Mouse (Mus musculus): ENCODE results near the gene Fcho1. TPM values are rescaled to one million over a fixed set of nuclear protein-coding genes. Genes with fewer than 3 reads are reported as not detected.
A peak's percentile ranks its signal among the peaks of the same experiment; 100 is the strongest.
"Not testable (repeated sequence)": the region's sequence is repeated elsewhere in the genome, so short reads cannot be mapped to it uniquely, and the experiment has no call there.

The Fcho1 gene
- 2.2 and 2.6 TPM in 2 replicates for total RNA-seq (2021)
- long read RNA-seq, partial matches to known transcripts, result 0 of 1 reads
- long read RNA-seq, other reads (novel, unspliced or antisense), result 0 of 1 reads

DNA sequence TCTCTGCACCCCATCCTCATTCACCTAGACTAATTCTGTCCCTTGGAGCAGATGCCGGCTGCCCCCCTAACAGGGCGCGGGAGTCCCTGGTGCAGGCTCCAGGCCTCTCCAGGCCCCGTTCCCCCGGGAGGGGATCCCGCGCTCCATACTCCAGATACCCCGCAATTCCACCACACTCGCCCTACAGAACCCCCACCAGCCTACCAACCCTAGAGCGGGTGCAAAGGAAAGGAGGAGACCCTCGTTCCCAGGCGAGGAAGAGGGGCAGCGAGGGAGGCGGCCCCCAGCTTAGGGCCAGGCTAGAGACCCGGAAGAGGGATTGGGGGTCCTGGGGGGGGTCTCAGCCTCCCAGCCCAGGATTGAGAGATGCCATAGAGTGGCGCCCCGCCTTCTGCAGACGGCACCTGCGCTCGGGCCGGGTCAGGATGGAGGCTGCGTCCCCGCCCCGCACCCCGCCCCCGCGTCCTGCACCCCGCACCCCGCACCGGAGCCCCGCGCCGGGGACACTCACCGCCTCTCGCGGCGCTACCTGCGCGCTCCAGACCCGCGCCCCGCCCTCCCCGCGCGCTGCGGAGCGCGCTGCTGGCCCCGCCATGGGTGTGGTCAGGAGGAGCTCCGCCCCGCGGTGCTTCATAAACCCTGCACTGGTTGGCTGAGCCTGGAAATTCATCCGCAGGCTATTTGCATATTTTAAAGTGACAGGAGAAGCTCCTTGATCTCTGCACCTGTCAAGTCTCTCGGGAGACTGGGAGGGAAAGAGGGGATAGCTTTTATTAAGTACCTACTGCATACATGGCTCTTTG, at the start of gene Fcho1:
Fcho1 (minus strand) TSS at position 595 of the 803 bp plus-strand sequence.
- DNase-seq, result peak; percentile 73

DNA sequence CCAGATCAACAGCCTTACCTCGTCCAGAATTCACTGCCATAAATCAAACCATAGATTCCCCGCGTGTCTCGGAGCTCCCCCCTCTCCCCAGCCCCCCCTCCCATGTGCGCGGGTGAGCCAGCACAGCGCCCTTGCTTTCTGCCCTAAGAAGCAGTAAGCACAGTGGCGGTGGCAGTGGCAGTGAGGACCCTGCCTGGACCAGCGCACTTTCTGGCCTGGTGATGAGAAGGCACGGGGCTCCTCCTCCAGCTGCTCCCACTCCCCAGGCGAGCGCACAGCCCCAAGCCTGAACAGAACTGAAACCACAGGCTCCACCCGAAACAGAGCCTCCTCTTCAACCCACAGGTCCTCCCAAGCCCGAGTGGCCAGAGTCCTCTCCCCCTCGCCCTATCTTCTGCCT, 45.8 kb upstream of the Fcho1 start:
- no peak for DNase-seq

DNA sequence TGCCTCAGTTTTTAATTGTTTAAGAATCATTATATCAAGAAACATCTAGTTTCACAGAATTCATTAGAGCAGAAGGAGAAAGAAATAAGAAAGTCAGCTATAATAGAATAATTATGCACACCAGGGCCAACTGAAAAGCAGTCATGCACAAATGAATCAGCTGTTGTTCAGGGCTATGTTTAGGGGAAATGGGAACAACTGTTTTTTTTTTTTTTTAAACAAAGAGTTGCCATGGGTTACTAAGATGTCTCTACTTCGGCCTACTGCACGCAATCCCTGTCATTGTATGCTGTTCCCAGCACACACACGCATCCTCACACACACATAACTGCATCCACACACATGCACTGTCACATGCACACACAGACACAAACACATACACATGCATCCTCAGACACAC, 33.3 kb upstream of the Fcho1 start:
- DNase-seq, result no peak

DNA sequence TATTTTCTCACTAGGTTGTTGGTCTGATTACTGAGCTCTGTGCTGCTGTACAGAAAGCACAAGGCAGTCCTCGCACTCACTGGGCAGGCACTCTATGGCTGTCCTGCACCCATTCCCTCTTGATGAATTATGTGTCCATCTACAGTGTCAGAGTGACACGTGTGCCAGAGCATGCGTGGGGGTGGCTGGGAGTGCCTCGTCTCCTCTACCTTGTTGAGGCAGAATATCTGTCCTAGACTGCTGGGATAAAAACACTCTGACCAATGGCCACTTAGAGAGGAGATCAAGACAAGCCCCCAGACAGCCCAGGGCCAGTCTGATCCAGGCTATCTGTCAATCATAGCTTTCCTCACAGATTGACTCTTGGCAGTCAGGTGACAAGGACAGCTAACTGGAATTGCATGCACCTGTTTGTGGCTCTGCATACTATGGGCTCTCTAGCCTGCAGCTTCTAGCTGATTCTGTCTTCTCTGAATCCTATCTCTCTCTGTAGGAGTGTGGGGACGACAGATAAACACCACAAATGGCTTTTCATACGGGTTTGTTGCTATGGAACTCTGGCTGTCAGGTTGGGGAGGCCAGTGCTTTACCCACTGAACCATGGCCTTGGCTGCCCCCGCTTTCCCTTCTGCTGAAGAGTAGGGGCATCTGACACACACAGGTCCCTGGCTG, 27.5 kb upstream of the Fcho1 start:
- DNase-seq, result not testable (repeated sequence)

DNA sequence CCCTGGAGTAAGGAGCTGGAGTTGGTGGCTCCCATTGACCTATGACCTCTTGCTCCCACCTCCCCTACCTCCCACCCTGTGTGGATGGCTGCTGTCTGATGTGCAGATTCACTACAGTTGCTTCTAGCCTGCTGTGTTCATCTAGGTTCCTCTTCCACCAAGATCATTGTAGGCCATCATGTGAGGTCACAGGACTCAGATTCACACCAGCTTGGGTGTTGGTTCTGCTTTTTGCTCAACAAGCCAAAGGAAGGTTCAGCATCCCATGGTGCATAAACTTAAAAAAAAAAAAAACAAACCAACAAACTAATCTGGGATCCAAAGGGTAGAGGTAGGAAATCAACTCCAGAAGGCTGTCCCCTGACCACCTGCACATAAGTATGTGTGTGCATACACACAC, 26.7 kb upstream of the Fcho1 start:
- DNase-seq, result not testable (repeated sequence)

DNA sequence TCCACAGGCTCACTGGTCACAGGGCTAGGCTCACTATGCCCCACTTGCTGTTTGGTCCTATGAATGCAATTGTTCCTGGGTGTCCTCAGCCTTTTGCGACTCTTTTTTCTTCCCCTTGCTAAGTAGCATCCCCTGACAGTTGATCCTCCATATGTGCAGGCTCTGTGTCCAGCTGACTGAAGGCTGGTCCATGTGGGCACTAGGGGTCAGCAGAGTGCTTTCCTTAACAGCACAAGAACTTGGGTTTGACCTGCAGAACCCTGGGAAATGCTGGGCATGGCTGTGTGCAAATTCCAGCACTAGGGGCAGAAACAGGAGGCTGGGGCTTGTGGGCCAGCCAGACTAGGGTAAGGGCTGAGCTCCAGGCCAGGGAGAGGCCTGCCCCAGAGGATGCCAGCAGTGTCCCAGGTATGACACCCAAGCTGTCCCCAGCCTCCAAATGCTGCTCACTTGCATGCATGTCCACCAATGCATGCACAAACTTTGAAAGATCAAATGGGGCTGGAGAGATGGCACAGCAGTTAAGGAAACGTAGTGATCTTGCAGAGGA, 25.9 kb upstream of the Fcho1 start:
- DNase-seq, result peak; percentile 52

DNA sequence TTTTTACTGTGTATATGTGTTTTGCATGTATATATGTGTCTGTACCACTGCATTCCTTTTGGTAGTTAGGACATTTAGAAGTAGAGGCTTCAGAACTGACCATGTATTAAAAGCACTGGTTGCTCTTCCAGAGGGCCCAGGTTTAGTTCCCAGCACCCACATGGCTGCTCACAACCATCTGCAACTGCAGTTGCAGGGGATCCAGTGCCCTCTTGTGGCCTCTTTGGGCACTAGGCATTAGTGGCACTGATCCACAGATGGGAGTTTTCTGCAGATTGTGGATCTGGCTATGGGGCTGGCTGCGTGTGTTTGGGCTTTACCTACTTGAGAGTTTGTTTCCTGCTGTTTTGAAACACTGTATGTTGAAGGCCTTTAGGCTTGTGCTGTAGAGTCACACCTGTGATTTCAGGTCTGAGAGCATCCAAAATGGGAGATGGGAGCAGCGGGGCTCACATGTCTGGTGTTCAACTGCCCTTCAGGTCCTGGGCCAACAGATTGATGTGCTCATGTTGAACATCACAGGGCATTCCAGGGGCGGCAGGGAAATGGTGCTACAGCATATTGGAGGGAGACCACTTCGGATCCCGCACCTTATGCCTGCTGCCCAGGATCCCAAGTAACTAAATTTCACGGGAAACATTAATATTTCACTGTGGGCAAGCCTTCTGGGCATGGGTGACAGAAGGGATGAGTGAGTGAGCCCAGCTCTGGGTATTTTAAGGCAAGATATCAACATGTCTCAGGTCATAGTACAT, 24.0 kb upstream of the Fcho1 start:
- DNase-seq, result not testable (repeated sequence)

DNA sequence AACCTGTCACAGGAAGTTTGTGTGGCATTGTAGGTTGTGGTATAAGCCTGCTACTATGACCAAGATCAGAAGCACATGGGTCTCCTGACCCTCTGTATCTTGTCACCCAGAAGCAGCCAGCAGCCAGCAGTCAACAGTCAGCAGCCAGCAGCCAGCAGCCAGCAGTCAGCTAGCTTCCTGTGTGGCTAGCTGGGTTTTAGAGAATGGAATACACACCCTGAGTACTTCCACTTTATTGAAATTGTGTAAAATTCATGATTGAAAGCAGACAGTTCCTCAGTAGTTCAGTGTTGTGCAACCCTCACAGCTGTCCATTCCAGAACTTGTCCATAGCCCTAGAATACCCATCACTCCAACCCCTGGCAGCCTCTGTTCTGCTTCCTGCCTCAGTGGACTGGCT, 21.6 kb upstream of the Fcho1 start:
- not testable (repeated sequence) for DNase-seq

DNA sequence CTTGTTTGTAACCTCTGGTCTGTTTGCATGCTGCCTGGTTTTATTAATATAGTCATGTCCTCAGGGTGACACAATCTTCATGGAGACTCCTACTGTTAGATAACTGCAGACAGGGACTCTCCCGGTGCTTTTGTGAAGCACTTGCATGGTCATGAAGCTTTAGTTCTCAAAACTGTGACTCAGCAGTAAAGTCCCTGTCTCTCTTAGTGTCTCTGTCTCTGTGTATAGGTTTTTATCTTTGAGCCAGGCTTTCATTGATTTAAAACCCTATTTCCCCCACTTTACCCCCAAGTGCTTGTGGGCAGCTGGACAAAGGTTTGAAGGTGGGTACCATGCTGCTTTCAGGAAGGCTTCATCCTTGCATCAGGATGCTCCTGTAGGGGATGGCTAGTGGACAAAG, 19.8 kb upstream of the Fcho1 start:
- no peak for DNase-seq

DNA sequence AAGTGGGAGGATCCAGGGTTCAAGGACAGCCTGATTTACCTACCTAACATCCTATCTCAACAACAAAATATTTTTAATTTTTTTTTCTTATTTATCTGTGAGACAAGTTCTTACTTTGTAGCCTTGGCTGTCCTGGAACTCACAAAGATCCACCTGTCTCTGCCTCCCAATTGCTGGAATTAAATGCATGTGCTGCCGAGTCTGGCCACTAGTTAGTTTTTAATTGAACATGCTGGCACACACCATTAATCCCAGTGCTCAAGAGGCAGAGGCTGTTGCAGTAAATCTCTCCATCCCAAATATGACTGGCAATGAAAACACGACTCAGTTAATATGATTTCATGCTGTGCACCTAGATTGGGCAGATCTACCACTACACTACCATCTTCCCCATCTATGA, 17.3 kb upstream of the Fcho1 start:
- DNase-seq, result no peak

DNA sequence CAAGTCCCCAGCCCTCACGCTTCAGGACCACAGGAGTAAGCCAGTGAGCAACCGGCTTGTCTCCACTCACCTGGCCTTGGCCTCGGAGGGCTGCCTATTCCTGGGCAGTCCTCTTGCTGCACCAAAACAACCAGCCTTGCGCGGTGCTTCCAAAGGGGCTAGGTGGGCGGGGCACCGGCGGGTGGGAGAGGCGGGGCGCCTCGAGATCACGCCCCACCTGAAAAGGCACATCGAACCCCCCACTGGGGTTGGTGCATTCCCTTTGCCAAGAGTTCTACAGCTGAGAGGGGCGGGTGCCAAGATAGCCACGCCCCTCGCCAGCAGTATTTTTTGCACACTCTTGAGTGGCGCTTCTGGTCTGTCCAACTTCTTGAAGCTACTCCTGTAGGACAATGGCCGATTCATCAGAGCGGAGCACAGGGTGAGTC, 16.2 kb upstream of the Fcho1 start:
- DNase-seq, result no peak

DNA sequence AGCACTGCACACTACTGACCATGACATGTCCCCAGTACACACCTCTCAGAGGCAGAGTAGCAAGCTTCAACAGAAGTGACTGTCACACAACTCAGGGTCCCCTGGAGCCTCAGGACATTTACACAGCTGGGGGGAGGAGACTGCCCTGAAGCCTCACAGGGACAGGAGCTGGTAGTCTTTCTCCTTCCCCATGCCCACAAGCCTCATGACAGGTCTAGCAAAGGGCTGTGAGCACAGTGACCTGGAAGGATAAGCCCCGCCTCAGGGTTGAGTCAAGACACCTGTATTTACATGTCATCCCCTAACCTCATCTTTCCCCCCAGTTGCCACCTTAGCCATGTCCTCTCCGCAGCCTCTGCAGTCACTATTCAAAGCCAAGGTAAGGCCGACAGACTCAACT, 15.7 kb upstream of the Fcho1 start:
- no peak for DNase-seq

DNA sequence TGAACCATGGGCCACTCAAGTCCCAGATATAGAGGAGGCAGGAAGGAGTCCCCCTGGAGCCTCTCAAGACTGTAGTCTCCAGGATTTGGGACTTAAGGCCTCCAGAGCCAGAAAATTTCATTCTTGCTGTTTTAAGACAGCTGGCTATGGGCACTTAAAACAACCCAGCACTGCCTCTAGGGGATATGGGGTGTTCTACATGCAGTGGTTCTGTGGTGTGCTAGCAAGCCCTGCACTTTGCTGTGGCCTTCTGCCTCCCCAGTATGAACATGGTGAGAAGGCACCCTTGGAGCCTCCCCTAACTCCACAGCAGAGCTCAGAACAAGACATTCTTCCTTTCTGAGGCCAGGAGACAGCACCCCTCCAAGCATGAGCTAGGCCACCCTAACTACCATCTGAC, 12.8 kb upstream of the Fcho1 start:
- not testable (repeated sequence) for DNase-seq

DNA sequence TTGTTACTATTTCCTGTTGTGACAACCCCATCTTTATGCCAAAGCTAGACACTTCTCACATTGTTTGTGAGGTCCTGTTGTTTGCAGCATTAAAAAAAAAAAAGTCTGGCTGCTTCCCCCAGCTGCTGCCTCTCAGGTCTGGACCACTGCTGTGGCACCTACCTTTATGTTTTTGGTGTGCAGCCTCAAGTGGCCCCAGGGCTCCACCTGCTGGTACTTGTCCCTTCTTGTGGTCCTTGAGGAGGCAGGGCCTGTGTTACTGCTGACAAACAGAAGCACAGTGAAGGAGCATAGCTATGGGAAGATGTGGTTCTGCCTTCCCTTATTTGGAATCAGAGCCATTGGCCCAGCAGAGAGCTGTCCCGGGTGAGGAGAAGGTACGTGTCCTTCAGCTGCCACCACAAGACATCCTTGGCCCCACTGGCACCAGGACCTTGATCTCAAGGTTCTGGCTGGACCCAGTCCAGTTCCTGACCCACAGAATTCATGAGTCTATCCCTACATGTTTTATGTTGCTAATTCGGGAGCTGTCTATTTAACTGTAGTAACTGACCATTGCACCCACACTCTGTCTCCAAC, 6.2 kb upstream of the Fcho1 start:
- DNase-seq, result peak; percentile 56

DNA sequence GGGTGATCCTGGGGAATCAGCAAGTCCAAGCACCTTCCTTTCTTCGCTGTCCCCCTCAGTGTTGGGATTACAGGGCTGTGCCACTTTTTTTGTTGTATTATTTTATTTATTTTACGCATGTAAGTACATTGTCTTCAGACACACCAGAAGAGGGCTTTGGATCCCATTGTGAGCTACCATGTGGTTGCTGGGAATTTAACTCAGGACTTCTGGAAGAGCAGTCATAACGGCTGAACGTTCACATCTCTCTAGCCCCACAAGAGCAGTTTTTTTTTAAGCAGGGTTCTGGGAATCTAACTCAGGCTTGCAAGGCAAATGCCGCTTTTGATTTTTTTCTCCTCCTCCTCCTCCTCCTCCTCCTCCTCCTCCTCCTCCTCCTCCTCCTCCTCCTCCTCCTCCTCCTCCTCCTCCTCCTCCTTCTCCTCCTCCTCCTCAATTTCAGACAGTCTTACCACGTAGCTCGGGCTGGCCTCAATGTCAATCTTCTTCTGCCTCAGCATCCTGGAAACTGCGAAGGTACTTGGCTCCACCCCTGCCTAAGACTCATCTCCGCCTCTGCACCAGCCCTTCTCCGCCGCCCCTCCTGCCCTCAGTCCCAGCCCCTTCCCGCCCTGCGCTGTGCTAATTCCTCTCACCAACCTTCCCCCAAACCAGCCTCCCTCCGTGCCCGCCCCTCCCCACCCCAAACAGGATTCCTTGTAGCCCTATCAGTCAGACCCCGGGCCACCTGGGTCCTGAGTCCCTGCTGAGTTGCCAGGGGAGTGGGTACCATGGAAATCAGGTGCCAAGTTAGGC, 3.5 kb upstream of the Fcho1 start:
- DNase-seq, result no peak

DNA sequence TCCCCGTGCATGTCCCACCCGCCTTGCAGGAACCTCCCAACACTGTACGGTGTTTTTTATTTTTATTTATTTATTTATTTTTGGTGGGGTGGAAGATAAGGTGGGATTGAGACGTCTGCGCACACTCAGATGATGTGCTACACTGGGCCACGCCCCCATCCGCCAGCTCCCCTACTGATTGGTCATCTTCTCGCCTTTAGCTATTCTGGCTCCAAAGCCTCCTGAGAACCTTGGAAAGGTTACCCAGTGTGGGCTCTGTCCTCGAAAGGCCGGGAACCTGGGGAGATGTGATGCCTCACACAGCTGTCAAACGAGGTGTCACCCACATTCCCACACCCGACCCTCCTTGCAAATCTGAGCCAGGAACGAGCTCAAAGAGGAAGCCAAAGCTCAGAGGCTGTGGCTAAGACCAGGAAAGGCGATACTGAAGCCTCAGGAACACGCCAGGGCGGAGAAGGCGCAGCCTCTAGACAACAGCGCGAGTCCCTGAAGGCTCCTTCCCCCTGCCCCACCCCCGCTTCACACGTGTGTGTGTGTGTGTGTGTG, 2.8 kb upstream of the Fcho1 start:
- DNase-seq, result no peak

DNA sequence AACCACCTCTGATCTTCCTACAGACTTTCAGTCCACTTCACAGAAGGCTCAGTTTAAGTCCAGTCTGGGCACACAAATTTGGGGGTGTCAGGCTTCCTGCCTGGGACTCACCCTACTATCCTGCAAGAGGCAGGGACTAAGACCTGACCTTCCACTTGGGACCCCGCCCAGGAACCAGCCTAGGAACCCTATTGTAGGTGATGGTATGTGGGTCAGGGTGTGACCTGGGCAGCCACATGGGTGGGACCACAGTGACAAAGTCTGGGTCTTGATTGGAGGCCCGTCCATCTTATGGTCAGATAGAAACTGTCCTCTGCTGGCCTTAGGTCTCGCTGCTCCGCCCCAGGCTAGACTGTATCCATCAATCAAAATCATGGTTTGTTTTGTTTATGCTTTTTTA, 1.1 kb downstream of the Fcho1 start:
- DNase-seq, result no peak

DNA sequence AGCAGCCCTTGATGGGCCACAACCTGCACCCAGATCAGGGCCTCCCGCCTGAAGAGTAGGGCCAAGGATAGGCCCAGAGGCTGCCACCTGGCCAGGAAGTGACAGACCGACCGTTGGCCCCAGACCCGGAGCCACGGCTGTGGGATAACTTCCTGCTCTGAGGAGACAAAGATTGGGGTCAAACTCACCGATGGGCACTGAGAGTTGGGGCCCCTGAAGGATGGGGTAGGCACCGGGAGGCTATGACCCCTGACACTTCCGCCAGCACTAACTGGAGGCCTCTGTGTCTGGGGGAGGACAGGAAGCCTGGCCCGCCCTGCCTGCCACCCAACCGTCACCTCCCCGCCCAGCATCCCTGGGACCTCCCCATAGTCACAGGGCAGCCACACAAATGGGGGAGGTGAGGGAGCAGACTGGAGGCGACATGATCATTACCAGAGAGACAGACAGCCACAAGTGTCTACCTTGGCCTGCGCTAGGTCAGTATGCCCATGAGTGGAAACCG, 2.4 kb downstream of the Fcho1 start:
- DNase-seq, result no peak

DNA sequence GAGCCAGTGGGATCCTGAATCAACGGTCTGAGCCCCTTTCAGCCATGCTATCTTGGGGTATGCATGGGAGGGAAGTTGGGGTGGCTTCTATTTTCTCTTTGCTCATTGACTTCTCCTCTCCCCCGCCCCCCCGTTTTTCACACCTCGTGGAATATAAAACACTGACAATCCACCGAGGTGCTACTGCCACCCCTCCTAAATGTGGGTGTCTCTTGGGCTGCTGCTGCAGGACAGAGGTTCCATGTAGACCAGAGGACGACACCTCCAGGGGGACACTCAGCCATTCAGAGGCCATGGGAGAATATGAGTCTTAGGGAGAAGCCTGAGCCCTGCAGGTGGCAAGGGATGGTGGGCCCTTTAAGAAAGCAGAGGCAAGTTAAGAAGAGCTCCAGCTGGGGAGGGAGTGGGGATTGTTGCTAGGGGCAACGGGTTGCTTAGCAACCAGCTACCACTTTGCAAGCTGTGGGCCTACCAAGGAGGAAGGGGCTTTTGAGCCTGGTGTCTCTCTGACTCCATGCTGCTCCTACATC, 5.5 kb downstream of the Fcho1 start:
- no peak for DNase-seq

DNA sequence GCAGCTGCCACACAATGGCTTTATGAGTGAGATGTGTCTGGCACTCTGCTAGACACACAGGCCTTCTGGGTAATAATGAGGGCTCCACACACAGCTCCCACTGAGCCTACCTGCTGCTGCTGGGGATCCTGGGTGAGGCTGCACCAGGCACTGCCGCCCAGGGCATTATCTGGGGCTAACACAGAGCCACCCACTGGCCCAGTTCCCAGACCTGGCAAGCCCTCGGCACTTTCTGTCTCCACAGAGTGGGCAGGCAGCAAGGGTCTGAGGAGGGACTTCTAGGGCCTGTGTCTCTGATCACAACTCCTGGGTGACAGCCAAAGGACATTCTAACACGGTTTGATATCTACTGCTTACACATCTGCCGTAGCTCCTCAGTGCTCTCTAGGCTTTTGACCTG, 6.3 kb downstream of the Fcho1 start:
- no peak for DNase-seq

DNA sequence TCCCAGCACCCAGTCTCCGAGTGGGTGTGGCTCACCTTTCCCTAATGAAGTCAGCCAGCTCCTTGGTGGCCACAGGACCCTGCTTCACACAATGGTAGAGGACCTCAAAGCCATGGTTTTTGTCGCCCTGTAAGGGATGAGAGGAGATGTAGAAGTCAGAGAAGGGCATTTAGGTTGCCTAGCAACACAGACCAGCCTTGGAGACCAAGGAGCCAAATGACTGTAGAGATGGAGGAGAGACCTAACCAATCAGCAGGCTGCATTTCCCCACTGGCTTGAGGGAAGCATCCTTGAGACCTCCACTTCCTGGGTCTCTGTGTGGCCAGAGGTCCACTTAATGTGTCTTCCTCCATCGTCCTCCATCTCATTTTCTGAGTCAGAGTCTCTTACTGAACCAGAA, 7.3 kb downstream of the Fcho1 start:
- DNase-seq, result no peak
